Mouse (Mus musculus) layer of hippocampus, adult 9-11 months (tissue): ENCODE measurements at regions not wholly inside any gene's neighbourhood (a gene's known extent, or its start where the extent isn't known, plus 50 kb on each side); places are given as distances from the start of the nearest gene placed in this dataset.
A peak's percentile ranks its signal among the peaks of the same experiment; 100 is the strongest.

Experiments used
- DNase-seq: peaks from one replicate; pipeline ENCODE4 v3.0.0; 2022

- no peak for DNase-seq
Measured at GRCm38 (mm10) chr3:52640250-52641147, 372.4 kb downstream of the Foxo1 start.

- no peak for DNase-seq
Measured at GRCm38 (mm10) chr3:52638816-52639215, 370.7 kb downstream of the Foxo1 start.

GRCm38 (mm10) chr3:52634353-52634752 lies 366.2 kb downstream of the Foxo1 start:
- DNase-seq = no peak

DNA sequence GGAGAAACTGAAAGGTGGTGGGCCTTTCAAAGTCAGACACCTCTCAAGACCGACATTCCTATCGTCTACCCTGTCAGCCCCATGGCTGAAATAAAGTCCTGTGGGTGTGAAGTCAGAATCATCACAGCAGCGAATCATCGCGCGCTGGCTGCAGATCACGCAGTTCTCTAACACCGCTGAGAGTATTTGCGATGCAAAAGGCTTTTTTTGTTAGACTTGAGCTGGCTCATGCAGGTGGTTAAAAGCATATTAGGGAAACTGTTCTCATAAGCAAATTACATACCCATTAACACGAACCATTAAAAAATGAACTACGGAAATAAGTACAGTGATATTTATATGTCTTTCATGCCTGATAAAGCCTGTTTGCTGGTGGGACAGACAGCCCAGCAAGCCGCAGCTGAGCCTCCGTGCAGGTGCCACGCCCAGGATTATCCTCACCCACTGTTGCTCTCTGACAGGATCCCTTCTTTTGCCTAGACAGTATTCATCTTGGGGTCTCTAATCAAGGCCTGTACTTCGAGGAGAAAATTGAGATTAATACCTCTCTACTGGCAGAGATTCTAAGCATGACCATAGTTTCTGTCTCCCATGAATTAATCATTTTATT lies 365.5 kb downstream of the Foxo1 start:
- DNase-seq = no peak

GRCm38 (mm10) chr3:52632635-52633034 lies 364.5 kb downstream of the Foxo1 start:
- DNase-seq = no peak

GRCm38 (mm10) chr3:52630209-52630608 lies 362.1 kb downstream of the Foxo1 start:
- no peak for DNase-seq

DNA sequence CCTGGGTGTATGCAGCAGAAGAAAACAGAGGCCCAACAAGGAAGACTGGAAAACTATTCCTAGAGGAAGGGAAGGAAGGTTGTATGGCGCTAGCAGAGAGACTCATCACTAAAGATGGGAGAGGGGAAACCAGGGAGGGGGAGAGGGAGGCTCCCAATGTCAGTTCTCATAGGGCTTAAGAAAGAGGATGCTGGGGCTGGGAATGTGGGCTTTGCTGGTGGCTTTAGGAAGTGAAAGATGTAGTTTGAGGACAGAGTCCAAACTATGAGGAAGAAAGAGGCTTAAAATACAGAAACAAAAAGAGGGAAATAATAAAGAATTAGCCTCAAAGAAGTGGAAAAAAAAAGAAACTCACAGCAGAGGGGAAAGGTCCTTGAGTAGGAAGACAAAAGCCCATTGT lies 357.0 kb downstream of the Foxo1 start:
- DNase-seq = no peak

GRCm38 (mm10) chr3:52622530-52622929 lies 354.4 kb downstream of the Foxo1 start:
- DNase-seq = no peak

GRCm38 (mm10) chr3:52621936-52622335 lies 353.8 kb downstream of the Foxo1 start:
- DNase-seq = no peak

- no peak for DNase-seq
Measured at GRCm38 (mm10) chr3:52618925-52619224, 350.7 kb downstream of the Foxo1 start.

DNA sequence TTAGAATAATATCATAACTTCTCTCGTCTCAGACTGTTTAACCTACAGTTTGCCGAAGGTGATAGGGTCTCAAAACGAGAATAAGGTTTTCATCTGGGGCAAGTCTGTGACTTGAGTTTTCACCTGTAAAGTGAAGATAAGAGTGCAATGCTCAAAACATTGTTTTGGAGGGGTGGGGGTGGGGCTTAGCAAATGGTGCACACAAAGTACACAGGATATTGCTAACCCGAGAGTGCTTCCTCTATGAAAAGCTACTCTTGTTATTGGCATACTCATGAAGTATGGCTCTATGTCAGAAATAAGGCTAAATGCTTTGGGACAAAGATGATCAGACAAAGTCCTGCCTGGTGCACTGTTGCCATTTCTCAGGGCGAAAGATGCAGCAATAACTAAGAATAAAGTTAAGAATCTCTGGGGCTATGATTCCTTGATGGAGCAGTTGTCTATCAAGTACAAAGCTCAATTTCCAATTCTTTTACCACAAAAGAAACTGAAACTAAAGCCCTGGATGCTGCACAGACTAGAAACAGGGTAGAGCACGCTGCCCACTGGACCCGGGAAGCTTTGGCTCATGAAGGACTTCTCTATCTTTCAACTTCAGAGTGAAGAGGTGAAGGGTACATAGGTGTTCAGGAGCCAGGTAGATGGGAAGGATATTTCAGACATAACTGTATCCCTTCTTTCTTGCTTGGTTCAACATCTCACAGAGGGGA lies 350.2 kb downstream of the Foxo1 start:
- DNase-seq = no peak

GRCm38 (mm10) chr3:52617413-52618149 lies 349.4 kb downstream of the Foxo1 start:
- no peak for DNase-seq

DNA sequence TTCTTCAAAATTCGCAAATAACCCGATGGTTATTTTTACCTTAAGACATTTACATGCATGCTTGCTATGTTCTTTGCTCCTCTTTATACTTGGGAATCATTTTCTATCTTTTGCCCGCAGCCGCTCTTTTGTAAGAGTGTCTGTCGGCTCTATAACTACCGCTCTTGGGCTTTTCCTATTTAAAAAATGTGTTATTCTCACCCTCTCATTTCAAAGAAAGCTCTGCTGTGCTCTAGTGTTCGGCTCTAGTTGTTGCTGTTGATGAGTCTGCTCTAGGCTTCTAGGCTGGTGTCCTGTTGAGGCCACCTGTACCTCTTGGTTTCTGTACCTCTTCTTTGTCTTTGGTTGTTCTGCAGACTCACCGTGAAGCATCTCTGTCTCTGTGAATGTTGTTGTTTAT lies 343.7 kb downstream of the Foxo1 start:
- no peak for DNase-seq

DNA sequence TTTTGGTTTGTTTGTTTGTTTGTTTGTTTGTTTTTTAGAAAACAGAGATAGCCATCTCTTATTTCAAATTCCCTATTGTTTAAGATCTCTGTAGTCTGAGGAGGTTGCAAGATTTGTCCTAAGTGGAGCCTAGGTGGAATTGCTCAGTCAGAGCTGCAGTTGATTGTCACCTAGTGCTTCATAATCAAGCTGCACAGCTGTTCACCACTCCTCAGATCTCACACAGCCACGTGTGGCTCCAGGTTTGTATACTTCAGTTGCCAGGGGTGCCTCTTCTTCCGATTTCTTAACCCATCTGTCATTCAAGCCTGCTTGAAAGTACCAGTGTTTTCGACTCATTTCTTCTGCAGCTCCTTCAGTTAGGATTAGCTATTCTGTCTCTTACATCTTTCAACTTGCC lies 342.3 kb downstream of the Foxo1 start:
- no peak for DNase-seq

- DNase-seq = no peak
Measured at GRCm38 (mm10) chr3:52608086-52608426, 339.9 kb downstream of the Foxo1 start.

DNA sequence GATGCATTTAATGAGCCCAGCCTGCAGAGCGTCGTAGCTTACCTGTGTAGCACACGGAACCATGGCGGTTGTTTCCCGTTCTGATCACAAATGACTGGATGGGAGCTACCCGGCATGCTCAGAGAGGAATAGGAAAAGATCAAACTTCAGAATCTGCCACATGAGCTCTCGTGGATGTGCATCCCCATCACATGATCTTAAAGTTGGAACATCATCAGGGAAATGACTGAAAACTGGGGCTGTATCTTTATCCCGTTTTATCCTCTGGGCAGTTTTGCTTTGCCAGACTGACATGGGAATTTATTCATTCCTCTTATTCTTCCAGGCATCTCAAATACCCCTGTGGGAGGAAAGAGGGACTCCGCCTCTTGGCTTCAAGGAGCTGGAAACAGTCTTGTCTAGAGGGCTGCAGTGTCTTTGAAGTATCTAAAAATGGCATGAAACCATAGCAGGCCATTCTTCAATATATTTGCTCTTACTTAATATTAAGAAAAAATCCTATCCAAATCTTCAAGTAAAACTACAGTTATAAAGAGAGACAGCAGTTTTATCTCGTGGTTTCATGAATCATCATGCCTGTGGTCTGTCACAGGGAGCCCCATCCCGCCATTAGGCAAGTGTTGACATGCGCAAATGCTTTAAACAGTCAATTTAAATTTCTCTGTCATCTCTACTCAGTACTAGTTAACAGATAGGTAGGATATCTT lies 339.4 kb downstream of the Foxo1 start:
- DNase-seq = no peak

DNA sequence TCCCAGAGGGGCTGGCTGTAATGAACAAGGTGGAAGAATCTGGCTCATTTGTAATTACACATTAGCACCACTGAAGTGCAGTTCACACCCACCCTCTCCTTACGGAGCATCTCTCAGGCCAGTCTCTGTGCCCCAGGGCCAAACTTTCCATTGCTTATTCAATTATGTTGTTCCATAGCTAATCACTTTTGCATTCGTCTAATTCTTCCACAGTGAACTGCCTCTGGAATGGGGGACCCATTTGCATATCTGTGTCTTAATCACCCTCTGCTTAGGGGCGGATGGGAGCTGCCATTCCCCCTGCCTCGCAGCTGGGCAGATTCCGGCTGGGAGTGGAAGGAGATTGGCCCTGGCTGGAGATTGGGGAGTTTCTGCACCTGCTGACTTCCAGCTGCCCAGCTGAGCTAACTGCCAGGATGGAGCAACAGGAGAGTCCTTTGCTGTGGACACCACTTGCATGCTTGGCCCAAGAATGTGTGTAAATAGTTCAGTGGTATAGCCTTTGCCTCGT lies 337.2 kb downstream of the Foxo1 start:
- no peak for DNase-seq

GRCm38 (mm10) chr3:52603244-52603704 lies 335.1 kb downstream of the Foxo1 start:
- DNase-seq = no peak

DNA sequence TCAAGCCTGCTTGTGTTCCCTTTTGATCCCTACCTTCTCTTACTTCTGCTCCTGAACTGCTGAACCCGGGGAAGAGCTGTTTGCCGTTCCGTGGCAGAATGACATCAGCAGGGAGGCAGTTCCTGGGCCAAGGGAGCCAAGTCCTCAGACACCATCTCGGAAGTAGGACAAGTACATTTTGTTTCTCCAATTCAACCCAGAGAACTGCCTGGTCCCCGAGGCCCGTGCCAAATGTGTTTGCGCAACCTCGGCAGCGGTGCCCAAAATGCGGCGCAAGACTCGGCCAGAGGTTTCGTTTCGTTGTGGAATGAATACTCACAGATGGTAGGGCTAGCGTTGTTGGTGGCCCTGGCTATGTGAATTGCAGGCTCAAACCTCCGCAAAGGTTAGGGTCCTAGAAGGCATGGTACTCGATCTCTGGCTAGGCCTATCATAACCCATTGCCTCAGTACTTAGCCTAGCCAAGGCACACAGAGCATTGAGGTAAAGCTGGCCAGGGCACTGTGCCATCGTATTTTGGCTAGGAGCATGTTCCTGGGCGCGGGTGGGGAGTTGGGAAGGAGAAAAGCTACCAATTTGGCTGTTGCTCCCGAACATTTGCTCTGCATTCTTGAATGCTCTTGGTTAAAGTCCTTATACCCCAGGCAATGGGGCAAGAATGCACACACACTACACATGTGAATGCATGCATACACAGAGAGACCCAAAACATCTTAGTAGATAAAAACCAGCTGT lies 333.0 kb downstream of the Foxo1 start:
- DNase-seq = peak; percentile 74

GRCm38 (mm10) chr3:52600581-52600980 lies 332.4 kb downstream of the Foxo1 start:
- DNase-seq = no peak

- no peak for DNase-seq
Measured at GRCm38 (mm10) chr3:52600146-52600545, 332.0 kb downstream of the Foxo1 start.

GRCm38 (mm10) chr3:52586418-52586817 lies 318.3 kb downstream of the Foxo1 start:
- no peak for DNase-seq
